Mouse (Mus musculus): ENCODE measurements around the gene Rilp. TPM values are rescaled to one million over a fixed set of nuclear protein-coding genes. Genes with fewer than 3 reads are reported as not detected.
A peak's percentile ranks its signal among the peaks of the same experiment; 100 is the strongest.

Rilp gene
- total and polyA plus RNA-seq, 3 experiments, result 39.2 to 48.8 (median 40.5) TPM

DNA sequence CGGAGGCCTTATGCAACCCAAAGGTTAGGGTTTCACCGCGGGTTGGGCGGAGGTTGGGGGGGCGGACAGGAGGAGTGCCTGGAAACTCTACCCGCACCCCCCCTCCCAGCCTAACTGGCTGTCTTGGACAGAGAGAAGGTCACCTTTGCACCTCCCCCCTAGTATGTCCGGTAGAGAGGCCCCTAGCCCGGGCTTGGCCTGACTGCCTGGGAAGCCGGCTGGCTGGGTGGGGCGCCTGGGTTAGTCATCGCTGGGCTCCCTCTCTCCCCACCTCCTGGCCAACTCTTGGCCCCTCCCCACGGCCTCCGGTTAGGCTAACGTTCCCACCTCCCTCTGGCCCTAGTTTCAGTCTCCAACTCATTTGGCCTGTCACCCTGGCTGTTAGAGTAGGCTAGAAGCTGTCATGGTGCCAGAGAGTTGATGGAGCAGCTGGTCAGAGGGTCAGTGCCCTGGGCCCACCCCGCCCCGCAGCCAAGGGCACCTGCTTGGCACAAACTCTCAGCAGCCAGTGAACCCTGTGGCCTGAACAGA lies 47.6 kb upstream of the Rilp start:
- intact Hi-C loops (cut with DNase I), result loop anchor here (5.0 kb wide), 2 partner anchors 110 to 630 kb away; partner anchors contain the start of gene Mnt
- H3K36me3 ChIP-seq (ENCODE audit: control insufficient read depth, insufficient read depth, low read length), result peaks cover 28% of the 10 kb centered on the region
- 3% methylated on average over 16 of the region's 16 CpGs for WGBS
- no peaks in the 10 kb centered on the region for H3K27me3 ChIP-seq (ENCODE audit: control insufficient read depth, insufficient read depth, low read length)
- H3K79me2 ChIP-seq (replicated peaks; ENCODE audit: control insufficient read depth, insufficient read depth, low read length), result no peaks in the 10 kb centered on the region
- DNase-seq, result peak; percentile 89 to 93
- H3K27ac ChIP-seq, result peak overlapping the region; percentile 97
- H3K4me1 ChIP-seq (ENCODE audit: control insufficient read depth, insufficient read depth, low read length), result peaks cover 20% of the 10 kb centered on the region
- TF ChIP-seq CTCF (IDR thresholded peaks at IDR 0.05) (no peak), POLR2A (IDR thresholded peaks at IDR 0.05; ENCODE audit: insufficient read depth, low read depth, low read length) (no peak), EP300 (IDR thresholded peaks at IDR 0.05; ENCODE audit: insufficient read depth, low read depth, low read length) (no peak)
- peak overlapping the region; percentile 82 for H3K9ac ChIP-seq (ENCODE audit: low read depth, low read length)
- H3K4me3 ChIP-seq, result peak overlapping the region; percentile 84

DNA sequence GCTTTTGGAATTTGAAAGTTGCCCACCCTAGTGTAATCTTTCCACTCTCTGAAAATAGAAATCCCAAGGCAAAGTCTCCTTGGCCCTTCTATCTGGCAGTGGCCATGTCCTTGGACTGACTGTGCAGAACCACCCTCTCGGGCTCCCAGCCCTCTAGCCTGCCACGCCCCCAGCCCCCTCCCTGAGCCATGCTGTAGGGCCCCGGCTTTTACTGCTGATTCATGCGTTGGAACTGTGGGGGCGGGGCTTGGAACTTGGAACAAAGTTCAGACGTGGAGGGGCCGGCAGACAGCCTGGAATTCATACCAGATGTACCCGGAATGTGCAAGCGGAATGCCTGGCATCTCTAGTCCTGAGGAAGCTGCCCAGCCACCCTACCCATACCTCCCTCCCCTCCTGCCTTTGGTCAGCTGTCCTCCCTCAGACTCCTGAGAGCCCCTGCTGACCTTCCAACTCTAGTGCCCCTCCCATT lies 47.0 kb upstream of the Rilp start:
- Histone ChIP-seq H3K36me3 (ENCODE audit: control insufficient read depth, insufficient read depth, low read length) (peaks cover 28% of the 10 kb centered on the region), H3K27ac (peak overlapping the region; percentile 97), H3K4me1 (ENCODE audit: control insufficient read depth, insufficient read depth, low read length) (peaks cover 22% of the 10 kb centered on the region), H3K4me3 (peak overlapping the region; percentile 84), H3K79me2 (replicated peaks; ENCODE audit: control insufficient read depth, insufficient read depth, low read length) (no peaks in the 10 kb centered on the region), H3K9ac (ENCODE audit: low read depth, low read length) (no peak overlapping the region; the same call in 1 of the 2 replicates), H3K27me3 (ENCODE audit: control insufficient read depth, insufficient read depth, low read length) (no peaks in the 10 kb centered on the region)
- TF ChIP-seq POLR2A (IDR thresholded peaks at IDR 0.05; ENCODE audit: insufficient read depth, low read depth, low read length), result peak; percentile 63
- TF ChIP-seq CTCF (IDR thresholded peaks at IDR 0.05), result no peak
- peak; percentile 93 for TF ChIP-seq EP300 (IDR thresholded peaks at IDR 0.05; ENCODE audit: insufficient read depth, low read depth, low read length)
- WGBS, result 3% methylated on average over 9 of the region's 9 CpGs
- intact Hi-C loops (cut with DNase I), result loop anchor here (5.0 kb wide), 2 partner anchors 109 to 631 kb away; partner anchors contain the start of gene Mnt
- DNase-seq, result peak; percentile 89 to 93

DNA sequence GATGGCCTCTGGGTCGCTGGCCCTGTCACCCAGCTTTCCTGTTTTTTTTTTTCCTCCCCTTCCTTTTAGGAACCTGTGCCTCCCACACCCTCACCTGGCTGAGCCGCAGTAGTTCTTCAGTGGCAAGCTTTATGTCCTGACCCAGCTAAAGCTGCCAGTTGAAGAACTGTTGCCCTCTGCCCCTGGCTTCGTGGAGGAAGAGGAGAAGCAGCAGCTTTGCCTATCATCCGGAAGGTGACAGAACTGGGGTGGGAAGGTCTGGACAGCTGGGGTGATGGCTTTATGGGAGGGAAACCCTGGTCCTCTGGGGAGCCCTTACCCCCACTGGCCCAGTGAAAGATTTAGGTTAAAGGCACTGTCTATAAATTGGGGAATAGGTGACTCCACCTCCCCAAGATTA lies 46.3 kb upstream of the Rilp start:
- TF ChIP-seq EP300 (IDR thresholded peaks at IDR 0.05; ENCODE audit: insufficient read depth, low read depth, low read length) (no peak), POLR2A (IDR thresholded peaks at IDR 0.05; ENCODE audit: insufficient read depth, low read depth, low read length) (no peak), CTCF (IDR thresholded peaks at IDR 0.05) (no peak)
- H3K27me3 ChIP-seq (ENCODE audit: control insufficient read depth, insufficient read depth, low read length), result no peaks in the 10 kb centered on the region
- peaks cover 28% of the 10 kb centered on the region for H3K36me3 ChIP-seq (ENCODE audit: control insufficient read depth, insufficient read depth, low read length)
- no peaks in the 10 kb centered on the region for H3K79me2 ChIP-seq (replicated peaks; ENCODE audit: control insufficient read depth, insufficient read depth, low read length)
- H3K4me3 ChIP-seq, result peak overlapping the region; percentile 33
- 48% methylated on average over 4 of the region's 4 CpGs for WGBS
- intact Hi-C loops (cut with DNase I), result loop anchor here (5.0 kb wide), 2 partner anchors 109 to 631 kb away; partner anchors contain the start of gene Mnt
- peak overlapping the region; percentile 10; the same call in 1 of the 2 replicates for H3K9ac ChIP-seq (ENCODE audit: low read depth, low read length)
- peak overlapping the region; percentile 97 for H3K27ac ChIP-seq
- DNase-seq, result peak in 1 of 2 experiments; percentile 24
- H3K4me1 ChIP-seq (ENCODE audit: control insufficient read depth, insufficient read depth, low read length), result peaks cover 20% of the 10 kb centered on the region

- H3K9ac ChIP-seq (ENCODE audit: low read depth, low read length), result no peak overlapping the region
- H3K4me3 ChIP-seq, result no peak overlapping the region
- H3K27ac ChIP-seq, result no peak overlapping the region
- no peak for DNase-seq
- 76% methylated on average over 6 of the region's 6 CpGs for WGBS
- TF ChIP-seq CTCF (IDR thresholded peaks at IDR 0.05), result no peak
- no peak for TF ChIP-seq EP300 (IDR thresholded peaks at IDR 0.05; ENCODE audit: insufficient read depth, low read depth, low read length)
- no peak for TF ChIP-seq POLR2A (IDR thresholded peaks at IDR 0.05; ENCODE audit: insufficient read depth, low read depth, low read length)
- H3K36me3 ChIP-seq (ENCODE audit: control insufficient read depth, insufficient read depth, low read length), result peaks cover 25% of the 10 kb centered on the region
- H3K4me1 ChIP-seq (ENCODE audit: control insufficient read depth, insufficient read depth, low read length), result peaks cover 13% of the 10 kb centered on the region
- no peaks in the 10 kb centered on the region for H3K79me2 ChIP-seq (replicated peaks; ENCODE audit: control insufficient read depth, insufficient read depth, low read length)
- H3K27me3 ChIP-seq (ENCODE audit: control insufficient read depth, insufficient read depth, low read length), result no peaks in the 10 kb centered on the region
- intact Hi-C loops (cut with DNase I), result loop anchor here (5.0 kb wide), 2 partner anchors 108 to 632 kb away; partner anchors contain the start of gene Mnt
Observed at GRCm38 (mm10) chr11:75464417-75464816, 45.5 kb upstream of the Rilp start.

DNA sequence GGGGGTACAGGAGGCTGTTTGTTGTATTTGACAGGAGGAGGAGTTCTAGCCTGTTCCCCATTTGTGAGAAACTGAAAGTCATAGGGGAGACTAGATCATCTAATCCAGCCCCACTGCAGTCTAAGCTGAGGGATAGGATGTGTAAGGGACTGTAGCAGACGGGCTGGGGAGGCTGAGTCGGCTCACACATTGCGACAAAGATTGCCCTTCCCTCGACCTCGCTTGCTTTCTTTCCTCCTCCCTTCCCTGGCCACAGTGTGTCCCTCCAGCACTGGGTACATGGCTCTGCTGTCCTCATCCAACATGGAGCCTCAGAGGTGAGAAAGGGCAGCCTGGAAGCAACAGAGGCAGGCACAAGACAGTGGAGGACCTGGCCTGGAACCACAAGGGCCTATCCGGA lies 44.8 kb upstream of the Rilp start:
- Histone ChIP-seq H3K4me1 (ENCODE audit: control insufficient read depth, insufficient read depth, low read length) (peaks cover 7% of the 10 kb centered on the region), H3K79me2 (replicated peaks; ENCODE audit: control insufficient read depth, insufficient read depth, low read length) (no peaks in the 10 kb centered on the region), H3K27ac (no peak overlapping the region), H3K36me3 (ENCODE audit: control insufficient read depth, insufficient read depth, low read length) (peaks cover 20% of the 10 kb centered on the region), H3K4me3 (no peak overlapping the region), H3K27me3 (ENCODE audit: control insufficient read depth, insufficient read depth, low read length) (no peaks in the 10 kb centered on the region), H3K9ac (ENCODE audit: low read depth, low read length) (no peak overlapping the region)
- WGBS, result 73% methylated on average over 6 of the region's 6 CpGs
- peak in 1 of 2 experiments; percentile 16 for DNase-seq
- no peak for TF ChIP-seq CTCF (IDR thresholded peaks at IDR 0.05)
- TF ChIP-seq POLR2A (IDR thresholded peaks at IDR 0.05; ENCODE audit: insufficient read depth, low read depth, low read length), result no peak
- no peak for TF ChIP-seq EP300 (IDR thresholded peaks at IDR 0.05; ENCODE audit: insufficient read depth, low read depth, low read length)
- intact Hi-C loops (cut with DNase I), result no loop called here

Data from heart, adult 2 months (tissue).